Mouse (Mus musculus) gastrocnemius, adult 18-20 months (tissue): ENCODE measurements at regions not wholly inside any gene's neighbourhood (a gene's known extent, or its start where the extent isn't known, plus 50 kb on each side); places are given as distances from the start of the nearest gene placed in this dataset.

Experiments
- DNase-seq: peaks from one replicate; pipeline ENCODE4 v3.0.0; 2021; ENCODE audit warnings: low spot score

GRCm38 (mm10) chr8:7853169-7853568 lies 807.9 kb downstream of the Efnb2 start:
- DNase-seq, result no peak

DNA sequence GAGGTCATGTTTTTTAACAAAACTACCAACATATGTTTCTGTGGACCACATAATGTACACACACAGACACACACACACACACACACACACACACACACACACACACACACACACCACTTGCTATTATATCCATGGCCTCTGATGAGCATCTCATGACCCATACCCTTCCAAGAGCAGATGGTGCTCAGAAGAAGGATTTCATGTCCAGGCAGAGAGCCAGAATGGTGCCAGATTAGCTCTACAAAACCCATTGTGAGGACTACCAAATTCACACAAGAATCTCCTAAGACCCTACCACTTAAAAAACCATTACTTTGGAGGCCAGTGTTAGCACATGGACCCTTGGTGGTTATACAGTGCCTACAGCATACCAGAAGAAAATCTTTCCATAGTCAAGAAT lies 810.5 kb downstream of the Efnb2 start:
- DNase-seq, result no peak

GRCm38 (mm10) chr8:7831948-7832347 lies 829.1 kb downstream of the Efnb2 start:
- no peak for DNase-seq

GRCm38 (mm10) chr8:7827811-7828210 lies 833.2 kb downstream of the Efnb2 start:
- no peak for DNase-seq

DNA sequence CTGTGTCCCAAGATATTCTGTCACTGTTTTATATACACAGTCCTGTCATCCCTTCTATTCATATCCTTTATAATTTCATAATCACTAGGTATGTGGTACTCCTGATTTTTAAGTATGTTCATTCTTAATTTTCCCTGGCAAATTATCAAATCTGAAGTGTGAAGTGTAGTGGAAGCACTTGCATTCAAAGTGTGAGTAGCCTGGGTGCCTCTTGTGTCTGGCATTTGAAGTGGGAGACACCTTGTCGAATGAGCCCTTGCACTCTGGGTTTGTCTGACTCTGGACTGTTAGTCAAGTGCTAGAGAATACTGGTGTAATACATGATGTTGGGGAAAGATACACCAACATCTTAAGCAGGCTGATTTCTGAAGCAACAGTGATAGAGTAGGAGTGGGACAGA lies 852.6 kb downstream of the Efnb2 start:
- no peak for DNase-seq

- no peak for DNase-seq
Observed at GRCm38 (mm10) chr8:7799221-7799620, 861.8 kb downstream of the Efnb2 start.

DNA sequence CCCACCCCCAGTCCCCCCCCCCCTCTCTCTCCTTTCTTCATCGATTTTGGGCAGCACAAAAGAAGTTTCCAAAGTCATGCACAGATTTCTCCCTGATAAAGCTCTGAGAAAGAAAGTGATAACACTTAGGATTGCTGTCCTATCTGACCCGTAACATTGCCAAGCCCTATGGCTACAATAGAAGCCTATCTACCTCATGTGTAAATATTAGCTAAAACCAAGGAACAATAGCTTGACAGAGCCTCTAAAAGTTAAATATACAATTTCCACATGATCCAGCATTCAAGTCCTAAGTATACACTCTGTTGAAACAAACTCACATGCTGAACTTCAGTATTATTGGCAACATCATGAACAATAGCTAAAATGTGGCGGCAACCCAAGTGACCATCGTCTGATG lies 864.9 kb downstream of the Efnb2 start:
- DNase-seq, result no peak

- DNase-seq, result no peak
Observed at GRCm38 (mm10) chr8:7763820-7764219, 897.2 kb downstream of the Efnb2 start.

GRCm38 (mm10) chr8:7760987-7761386 lies 900.1 kb downstream of the Efnb2 start:
- DNase-seq, result no peak

DNA sequence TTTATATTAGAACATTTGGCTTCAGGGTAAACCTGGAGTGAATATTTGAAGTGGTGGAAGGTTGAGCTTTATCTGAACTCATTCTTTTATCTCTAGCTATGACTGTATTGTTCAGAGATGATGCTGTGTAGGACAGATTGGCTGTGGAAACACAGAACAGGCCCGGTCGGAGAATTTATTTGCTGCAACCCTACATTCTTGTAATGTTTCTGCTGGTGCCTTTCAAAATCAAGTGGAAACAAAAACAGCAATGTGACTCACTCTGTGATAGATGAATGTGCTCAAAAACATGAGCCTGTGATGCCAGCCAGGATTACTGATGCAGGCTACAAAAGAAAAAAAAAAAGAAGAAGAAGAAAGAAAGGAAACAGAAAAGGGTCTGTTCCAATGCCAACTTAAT lies 928.3 kb downstream of the Efnb2 start:
- no peak for DNase-seq

- no peak for DNase-seq
Observed at GRCm38 (mm10) chr8:7721880-7722279, 939.2 kb downstream of the Efnb2 start.

DNA sequence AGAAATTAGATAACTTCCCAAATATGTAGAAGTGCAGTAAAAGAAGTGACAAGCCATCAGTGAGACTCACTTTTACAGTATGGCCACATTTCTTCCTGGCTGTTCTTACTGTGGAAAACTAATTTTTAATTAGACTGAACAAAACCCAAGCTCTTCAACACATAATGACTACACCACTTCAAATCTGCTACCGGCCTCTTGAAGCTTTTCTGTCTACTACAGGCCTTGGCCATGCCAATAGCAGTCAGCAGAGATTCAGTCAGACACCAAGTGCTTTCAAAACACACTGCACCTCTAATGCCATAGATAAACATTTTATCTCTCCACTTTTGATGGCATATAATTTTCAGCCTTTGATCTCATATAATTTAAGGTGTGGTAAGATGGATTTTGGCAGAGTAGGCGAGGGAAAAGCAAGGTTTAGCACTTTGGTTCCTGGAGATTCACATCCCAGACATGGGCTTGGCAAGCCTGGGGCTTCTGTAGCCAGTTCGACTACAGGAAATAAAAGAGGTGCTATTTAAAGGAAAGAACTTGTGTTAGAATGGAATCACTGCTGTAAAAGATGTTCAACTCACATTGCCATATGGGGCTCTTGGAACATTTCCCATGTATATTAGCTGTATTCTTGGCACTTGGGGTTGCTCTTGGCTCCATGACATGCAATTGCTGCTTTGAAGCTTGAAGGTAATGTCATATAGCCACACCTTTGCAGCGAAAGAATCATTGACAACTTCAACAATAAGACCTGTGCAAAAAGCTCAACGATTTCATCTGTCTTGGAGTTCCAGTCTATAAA lies 941.9 kb downstream of the Efnb2 start:
- DNase-seq, result no peak

- no peak for DNase-seq
Observed at GRCm38 (mm10) chr8:7710764-7711163, 950.3 kb downstream of the Efnb2 start.

GRCm38 (mm10) chr8:7709406-7709805 lies 951.6 kb downstream of the Efnb2 start:
- DNase-seq, result no peak

DNA sequence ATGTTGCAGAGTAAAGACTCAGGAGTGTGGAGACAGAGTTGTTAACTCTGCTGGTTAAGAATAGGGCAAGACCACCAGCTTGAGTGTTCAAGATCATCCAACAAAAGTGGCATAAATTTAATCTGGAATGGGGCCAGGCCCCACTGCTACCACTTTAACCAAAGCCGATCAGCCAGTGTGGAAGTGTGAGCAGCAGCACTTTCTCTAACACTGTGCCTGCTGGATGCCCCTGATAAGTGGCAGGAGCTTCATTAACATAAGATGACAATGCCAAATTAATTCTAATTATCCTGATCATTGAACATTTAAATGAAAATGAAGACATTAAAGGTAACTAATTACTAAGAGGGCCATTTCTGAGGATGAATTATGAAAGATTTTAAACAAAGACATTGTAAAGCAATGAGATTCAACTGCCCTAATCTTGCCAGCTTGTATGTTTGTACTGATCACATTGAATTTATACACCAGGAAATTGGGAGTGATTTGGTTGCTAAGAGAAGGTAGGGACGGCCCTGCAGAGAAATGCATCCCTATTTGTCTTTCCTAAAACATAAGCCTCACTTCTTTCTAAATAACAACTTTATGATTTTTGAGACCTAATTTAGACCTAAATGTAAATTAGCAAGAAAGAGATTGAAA lies 969.6 kb downstream of the Efnb2 start:
- DNase-seq, result no peak

GRCm38 (mm10) chr8:7653804-7654203 lies 1007.2 kb downstream of the Efnb2 start:
- no peak for DNase-seq
